Mouse (Mus musculus) spleen, adult 2 months (tissue): Measurements from ENCODE around the gene Gm45717. TPM values are rescaled to one million over a fixed set of nuclear protein-coding genes. Genes with fewer than 3 reads are reported as not detected.

ENCODE experiments used
- DNase-seq, 2 experiments: peaks; one replicate each; pipeline versions ENCODE4 v3.0.0 to v3.0.0-alpha.2; 2012 to 2021; ENCODE audit warnings: low spot score in 2 of 2, low read depth in 1 of 2
- H3K27ac ChIP-seq: fragments of 200-500 bp; 2 replicates; pipeline ENCODE4 v1.5.1; 2012; ENCODE audit warnings: low read length, inconsistent platforms; ENCODE audit not compliant: insufficient read depth
- H3K27me3 ChIP-seq: fragments of 200-500 bp; 2 replicates; pipeline ENCODE4 v1.6.1; 2012; ENCODE audit warnings: mild to moderate bottlenecking, moderate library complexity, low read length, inconsistent platforms; ENCODE audit not compliant: control insufficient read depth, insufficient read depth
- H3K36me3 ChIP-seq: fragments of 200-500 bp; 2 replicates; pipeline ENCODE4 v1.6.1; 2012; ENCODE audit warnings: mild to moderate bottlenecking, low read length, inconsistent platforms; ENCODE audit not compliant: control insufficient read depth, insufficient read depth
- H3K4me1 ChIP-seq: fragments of 200-500 bp; 2 replicates; pipeline ENCODE4 v1.6.1; 2011; ENCODE audit warnings: inconsistent platforms; ENCODE audit not compliant: control insufficient read depth, insufficient read depth, insufficient read length
- H3K4me3 ChIP-seq: fragments of 200-500 bp; 2 replicates; pipeline ENCODE4 v1.5.1; 2011; ENCODE audit warnings: mild to moderate bottlenecking, inconsistent platforms; ENCODE audit not compliant: insufficient read depth, insufficient read length; ENCODE audit errors: extremely low read depth
- CTCF ChIP-seq: fragments of 200-500 bp; IDR thresholded peaks from 2 replicates; pipeline ENCODE4 v1.5.1; 2011; ENCODE audit warnings: mild to moderate bottlenecking, inconsistent platforms; ENCODE audit not compliant: insufficient read depth, insufficient read length, insufficient replicate concordance; ENCODE audit errors: extremely low read depth
- POLR2A ChIP-seq: fragments of 200-500 bp; IDR thresholded peaks from 2 replicates; pipeline ENCODE4 v1.6.1; 2011; ENCODE audit warnings: low read depth, low read length, inconsistent platforms
- WGBS: fragments of 180-500 bp; shearing (Covaris S2); methylation state at CpG from one replicate; pipeline ENCODE4 v1.1.7; 2018; 5-methylcytosine and 5-hydroxymethylcytosine counted together
- polyA plus RNA-seq: library from polyadenylated mRNA; depleted of rRNA; stranded (reverse); fragments of >200 nt; gene quantifications from 2 replicates; pipeline ENCODE4 v1.2.3, GENCODE M21; 2012

Gm45717 gene
- polyA plus RNA-seq, 1 experiment: not detected

GRCm38 (mm10) chr7:140919911-140920310, 35.8 kb downstream of the Gm45717 start:
- peaks cover 13% of the 10 kb centered on the region for H3K27me3 ChIP-seq
- DNase-seq: no peak
- 77% methylated on average over 4 of the region's 4 CpGs for WGBS
- H3K36me3 ChIP-seq: no peaks in the 10 kb centered on the region
- no peak overlapping the region for H3K4me3 ChIP-seq
- no peak overlapping the region for H3K27ac ChIP-seq
- H3K4me1 ChIP-seq: peaks cover 4% of the 10 kb centered on the region; the same call in 1 of the 2 replicates
- TF ChIP-seq CTCF (no peak), POLR2A (no peak)

DNA sequence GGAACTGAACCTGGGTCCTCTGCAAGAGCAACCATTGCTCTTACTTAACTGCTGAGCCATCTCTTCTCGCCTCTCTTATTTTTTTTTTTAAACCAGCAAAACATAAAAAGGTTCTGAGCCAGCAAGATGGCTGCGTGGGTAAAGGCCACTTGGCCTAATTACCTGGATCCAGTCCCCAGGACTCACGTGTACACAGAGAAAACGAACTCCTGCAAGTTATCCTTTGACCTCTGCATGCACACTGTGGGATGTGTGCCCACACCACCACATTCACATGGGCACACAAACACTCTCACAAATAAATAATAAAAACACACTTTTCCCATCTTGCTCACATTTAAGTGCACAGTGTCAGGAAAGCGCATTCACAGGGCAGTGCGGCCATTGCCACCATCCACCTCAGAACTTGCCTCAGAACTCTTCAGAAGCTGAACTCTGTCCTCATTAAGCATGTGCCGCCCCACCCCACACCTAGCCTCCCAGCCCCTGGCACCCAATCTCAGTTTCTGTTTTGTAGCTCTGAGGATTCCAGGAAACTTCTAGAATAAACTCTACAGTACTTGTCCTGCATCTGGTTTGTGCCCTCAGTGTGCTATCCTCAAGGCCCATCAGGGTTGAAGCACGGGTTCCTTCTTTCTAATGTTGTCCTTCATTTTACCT, 41.6 kb downstream of the Gm45717 start:
- 90% methylated on average over 8 of the region's 8 CpGs for WGBS
- no peak for DNase-seq
- H3K27ac ChIP-seq: no peak overlapping the region

DNA sequence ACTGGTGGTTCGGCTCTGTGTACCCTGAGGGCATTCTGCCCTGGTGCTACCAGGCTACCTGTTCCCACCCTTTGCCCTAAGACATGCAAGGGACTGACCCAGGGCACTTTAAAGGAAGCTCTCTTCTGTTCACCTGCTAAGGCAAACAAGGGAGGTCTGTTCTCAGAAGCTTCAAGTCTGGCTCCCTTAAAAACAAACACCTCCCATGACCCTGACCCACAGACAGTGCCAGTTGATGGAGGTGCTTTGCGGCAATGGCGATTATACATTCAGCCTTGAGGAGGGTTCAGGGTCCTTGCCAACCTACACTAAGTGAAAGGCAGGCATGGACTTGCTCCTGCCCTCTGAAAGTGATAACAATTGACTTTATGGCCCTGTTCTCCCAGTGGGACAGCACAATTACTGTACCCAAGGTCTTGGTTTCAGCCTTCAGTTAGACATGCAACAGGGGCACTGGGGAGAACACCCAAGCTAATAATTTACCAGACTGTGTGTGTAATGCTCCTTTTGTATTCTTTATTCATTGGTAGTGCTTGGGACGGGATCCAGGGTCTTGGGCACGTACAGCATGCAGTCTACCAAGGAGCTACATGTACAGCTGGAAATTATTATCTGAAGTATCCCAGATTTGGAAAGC, 42.8 kb downstream of the Gm45717 start:
- TF ChIP-seq POLR2A (no peak), CTCF (no peak)
- 89% methylated on average over 5 of the region's 5 CpGs for WGBS
- no peak overlapping the region for H3K27ac ChIP-seq

More for the DNA sequence above, 41.6 kb downstream of the Gm45717 start:
- Histone ChIP-seq H3K27me3 (no peaks in the 10 kb centered on the region), H3K36me3 (no peaks in the 10 kb centered on the region), H3K4me3 (no peak overlapping the region), H3K4me1 (no peaks in the 10 kb centered on the region)
- TF ChIP-seq CTCF (no peak), POLR2A (no peak)

GRCm38 (mm10) chr7:140912293-140912692, 43.4 kb downstream of the Gm45717 start:
- no peaks in the 10 kb centered on the region for H3K27me3 ChIP-seq
- no peak overlapping the region for H3K27ac ChIP-seq
- no peaks in the 10 kb centered on the region for H3K4me1 ChIP-seq
- no peak for TF ChIP-seq CTCF
- TF ChIP-seq POLR2A: no peak
- no peak overlapping the region for H3K4me3 ChIP-seq
- DNase-seq: no peak
- no peaks in the 10 kb centered on the region for H3K36me3 ChIP-seq
- 52% methylated on average over 3 of the region's 3 CpGs for WGBS

More for the DNA sequence above, 42.8 kb downstream of the Gm45717 start:
- no peaks in the 10 kb centered on the region for H3K27me3 ChIP-seq
- no peaks in the 10 kb centered on the region for H3K36me3 ChIP-seq
- no peak for DNase-seq
- H3K4me1 ChIP-seq: no peaks in the 10 kb centered on the region
- H3K4me3 ChIP-seq: no peak overlapping the region

DNA sequence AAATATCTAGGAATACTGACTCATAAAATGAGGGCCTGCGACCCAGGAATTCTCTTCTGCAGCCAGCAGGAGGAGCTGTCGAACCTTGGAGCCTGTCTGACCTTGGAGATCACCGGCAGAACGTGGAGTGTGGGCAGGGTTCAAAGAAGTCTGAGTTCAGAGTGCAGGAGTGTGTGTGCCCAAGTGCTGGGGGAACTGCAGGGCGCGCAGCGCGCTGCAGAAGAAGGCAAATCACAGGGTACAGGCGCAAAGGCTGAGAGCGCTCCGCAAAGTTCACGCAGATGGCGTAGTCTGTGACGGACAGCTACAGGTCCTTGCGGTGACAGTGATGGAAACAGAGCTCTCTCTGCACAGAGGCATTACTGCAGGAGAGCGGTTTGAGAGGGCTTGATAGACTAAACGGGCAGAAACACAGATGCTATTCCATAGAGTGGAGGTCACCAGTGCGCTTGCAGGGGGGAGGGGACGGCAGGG, 47.1 kb downstream of the Gm45717 start:
- Histone ChIP-seq H3K27me3 (no peaks in the 10 kb centered on the region), H3K4me3 (peak overlapping the region; percentile 28; the same call in 1 of the 2 replicates), H3K4me1 (no peaks in the 10 kb centered on the region), H3K27ac (no peak overlapping the region), H3K36me3 (no peaks in the 10 kb centered on the region)
- DNase-seq: peak; percentile 34 to 62
- TF ChIP-seq POLR2A (no peak), CTCF (peak; percentile 80; the same call in 1 of the 2 replicates)
- WGBS: 5% methylated on average over 19 of the region's 19 CpGs

DNA sequence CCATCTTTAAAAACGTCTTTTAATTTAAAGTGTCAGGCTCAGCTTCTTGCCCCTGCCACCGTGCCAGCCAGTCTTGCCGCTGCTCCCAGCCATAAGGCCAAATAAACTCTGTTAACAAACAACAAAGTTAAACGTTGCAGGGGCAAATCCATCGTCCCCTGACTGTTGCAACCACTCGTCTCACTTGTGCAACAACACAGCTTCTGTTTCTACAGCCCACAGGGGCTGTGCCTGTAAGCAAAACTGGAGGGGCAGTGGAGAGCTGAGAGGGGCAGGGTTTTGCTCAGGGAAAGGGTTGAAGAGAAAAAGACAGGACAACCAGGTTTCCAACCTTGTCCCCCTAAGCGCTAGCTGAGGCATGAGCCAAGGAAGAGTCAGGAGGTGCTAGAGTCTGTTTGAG, 47.6 kb downstream of the Gm45717 start:
- Histone ChIP-seq H3K4me3 (no peak overlapping the region), H3K27me3 (no peaks in the 10 kb centered on the region), H3K36me3 (no peaks in the 10 kb centered on the region), H3K4me1 (no peaks in the 10 kb centered on the region), H3K27ac (no peak overlapping the region)
- DNase-seq: no peak
- no peak for TF ChIP-seq CTCF
- no peak for TF ChIP-seq POLR2A
- WGBS: 67% methylated on average over 7 of the region's 7 CpGs

DNA sequence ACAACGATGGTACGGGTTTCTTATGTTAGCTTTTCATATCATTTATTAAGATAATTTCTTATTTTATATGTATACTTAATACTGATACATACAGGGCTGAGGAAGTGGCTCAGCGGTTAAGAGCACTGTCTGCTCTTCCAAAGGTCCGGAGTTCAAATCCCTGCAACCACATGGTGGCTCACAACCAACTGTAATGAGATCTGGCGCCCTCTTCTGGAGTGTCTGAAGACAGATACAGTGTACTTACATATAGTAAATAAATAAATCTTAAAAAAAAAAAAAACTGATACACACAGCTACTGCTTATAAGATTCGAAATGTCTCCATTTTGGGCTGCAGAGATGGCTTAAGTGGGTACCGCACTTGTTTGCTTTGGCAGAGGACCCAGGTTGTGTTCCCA, 48.0 kb downstream of the Gm45717 start:
- H3K36me3 ChIP-seq: no peaks in the 10 kb centered on the region
- H3K4me1 ChIP-seq: no peaks in the 10 kb centered on the region
- no peak overlapping the region for H3K27ac ChIP-seq
- no peak for DNase-seq
- TF ChIP-seq CTCF (no peak), POLR2A (no peak)
- WGBS: 84% methylated on average over 7 of the region's 7 CpGs
- H3K4me3 ChIP-seq: no peak overlapping the region
- no peaks in the 10 kb centered on the region for H3K27me3 ChIP-seq
